Mouse (Mus musculus): ENCODE measurements at regions not wholly inside any gene's neighbourhood (a gene's known extent, or its start where the extent isn't known, plus 50 kb on each side); places are given as distances from the start of the nearest gene placed in this dataset.

DNA sequence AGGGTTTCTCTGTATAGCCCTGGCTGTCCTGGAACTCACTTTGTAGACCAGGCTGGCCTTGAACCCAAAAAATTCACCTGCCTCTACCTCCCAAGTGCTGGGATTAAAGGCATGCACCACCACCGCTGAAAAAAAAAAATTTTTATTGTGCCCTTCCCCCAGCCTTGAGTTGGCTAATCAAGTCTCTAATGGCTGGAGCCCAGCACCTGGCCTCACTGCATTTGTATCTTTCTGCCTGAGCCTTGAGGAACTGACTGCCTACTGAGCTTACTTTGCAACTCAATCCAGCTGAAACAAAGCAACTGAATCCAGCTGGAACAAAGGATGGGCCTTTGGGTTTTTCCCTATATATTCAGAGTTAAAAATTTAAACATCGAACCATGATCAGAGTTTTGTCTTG lies 153.3 kb upstream of the Ccnh start:
- peak; percentile 90 for DNase-seq (ENCODE audit: low read depth, low spot score)

DNA sequence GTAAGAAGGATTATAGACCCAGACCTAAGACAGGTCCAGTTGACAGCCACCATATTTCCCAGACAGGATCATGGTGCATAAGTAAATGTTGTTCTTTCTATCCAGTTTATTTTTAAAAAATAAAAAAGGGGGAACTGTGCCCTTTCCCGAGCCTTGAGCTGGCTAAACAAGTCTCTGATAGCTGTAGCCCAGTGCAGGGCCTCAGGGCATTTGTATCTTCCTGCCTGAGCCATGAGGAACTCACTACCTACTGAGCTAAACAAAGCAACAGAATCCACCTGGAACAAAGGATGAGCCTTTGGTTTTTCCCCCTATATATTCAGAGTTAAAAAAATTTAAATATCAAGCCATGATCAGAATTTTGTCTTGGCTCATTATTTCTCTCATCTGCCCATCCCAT lies 152.4 kb upstream of the Ccnh start:
- peak; percentile 81 for DNase-seq (ENCODE audit: low read depth, low spot score)

DNA sequence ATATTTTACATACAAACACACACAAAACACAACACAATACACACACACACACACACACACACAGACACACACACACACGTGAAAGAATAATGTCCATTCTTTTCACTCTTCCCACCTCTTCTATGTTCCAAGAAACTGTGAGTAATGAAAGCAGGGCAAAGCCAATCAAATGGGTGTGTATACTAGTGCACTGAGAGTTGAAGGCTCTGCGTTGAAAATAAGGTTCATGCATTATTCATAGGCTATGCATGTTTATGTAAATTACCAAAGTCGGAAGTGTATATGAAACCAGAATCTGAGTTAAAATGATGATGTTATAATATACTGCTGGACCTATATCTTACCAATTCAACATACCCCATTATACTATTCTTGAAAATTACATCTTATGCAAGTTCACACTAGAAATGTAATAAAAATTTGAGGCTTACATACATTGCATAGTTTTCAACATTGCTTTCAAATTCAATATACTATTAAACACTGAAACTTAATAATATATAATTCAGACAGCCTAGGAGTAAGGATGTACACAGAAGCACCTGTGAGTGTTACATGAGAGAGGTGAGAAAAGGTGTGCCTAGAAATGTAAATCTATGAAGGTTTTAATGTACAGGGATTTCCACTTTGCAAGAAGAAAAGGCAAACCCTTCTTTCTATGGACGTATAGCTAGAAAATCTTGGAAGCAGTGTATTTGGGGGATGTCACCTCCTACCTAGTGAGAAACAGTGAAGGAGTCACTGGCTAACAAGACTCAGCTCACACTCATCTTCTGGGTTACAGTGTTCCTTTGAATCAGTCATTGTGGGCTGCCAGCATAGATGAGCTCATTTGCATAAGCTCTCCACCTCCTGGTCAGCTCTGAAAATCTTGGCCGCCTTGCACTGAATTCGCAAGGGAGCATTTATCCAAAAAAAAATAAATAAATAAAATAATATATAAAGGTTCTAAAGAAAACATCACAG lies 122.3 kb upstream of the Ccnh start:
- DNase-seq (ENCODE audit: low read depth, low spot score): no peak

DNA sequence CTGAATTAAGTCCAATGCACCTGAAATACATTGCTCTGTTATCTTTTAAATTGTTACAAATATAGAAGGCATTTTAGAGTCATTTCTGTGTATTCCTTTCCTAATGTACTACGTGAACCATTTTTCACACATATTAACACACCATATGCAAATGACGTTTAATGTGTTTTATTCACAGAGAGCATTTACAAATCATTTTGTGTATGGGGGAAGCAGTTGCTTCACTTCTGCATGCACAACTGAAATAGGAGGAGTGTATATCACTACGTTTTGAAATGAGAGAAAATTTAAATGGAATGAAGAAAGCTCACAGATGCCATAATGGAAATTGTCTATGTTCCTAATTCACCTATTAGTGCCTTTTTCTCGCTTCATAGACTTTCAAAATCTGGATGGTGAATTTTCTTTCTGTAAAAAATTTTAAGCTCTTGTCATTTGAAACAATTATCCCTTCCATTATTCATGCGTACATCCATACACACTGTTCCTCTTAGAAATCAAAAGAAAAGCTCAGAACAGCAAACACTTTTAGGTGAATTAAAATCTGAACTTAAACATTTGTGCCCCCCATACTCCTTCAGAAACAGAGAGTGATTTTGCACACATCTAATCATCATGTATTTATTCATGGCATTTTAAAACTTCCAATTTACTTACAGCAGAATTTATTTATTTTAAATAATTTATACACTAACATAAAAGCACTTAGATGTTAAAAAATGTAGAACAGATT lies 121.5 kb upstream of the Ccnh start:
- DNase-seq (ENCODE audit: low read depth, low spot score): no peak

DNA sequence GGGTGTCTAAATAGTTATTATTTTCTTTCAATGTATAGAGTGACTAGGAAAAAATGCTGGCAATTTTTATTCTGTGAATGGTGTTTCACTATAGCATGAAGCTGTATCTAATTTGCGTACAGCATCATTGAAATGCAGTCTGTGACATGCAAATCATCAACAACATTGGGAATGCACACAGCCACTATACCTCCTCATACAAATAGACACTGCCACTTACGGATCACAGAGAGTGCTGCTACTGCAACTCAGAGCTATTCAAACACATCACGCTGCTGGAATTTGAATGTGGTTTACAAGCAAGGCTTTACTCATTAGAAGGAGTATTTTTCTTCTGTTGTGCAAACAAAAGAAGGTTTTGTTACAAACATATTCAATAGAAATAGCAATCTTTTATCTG lies 120.8 kb upstream of the Ccnh start:
- DNase-seq (ENCODE audit: low read depth, low spot score): no peak

DNA sequence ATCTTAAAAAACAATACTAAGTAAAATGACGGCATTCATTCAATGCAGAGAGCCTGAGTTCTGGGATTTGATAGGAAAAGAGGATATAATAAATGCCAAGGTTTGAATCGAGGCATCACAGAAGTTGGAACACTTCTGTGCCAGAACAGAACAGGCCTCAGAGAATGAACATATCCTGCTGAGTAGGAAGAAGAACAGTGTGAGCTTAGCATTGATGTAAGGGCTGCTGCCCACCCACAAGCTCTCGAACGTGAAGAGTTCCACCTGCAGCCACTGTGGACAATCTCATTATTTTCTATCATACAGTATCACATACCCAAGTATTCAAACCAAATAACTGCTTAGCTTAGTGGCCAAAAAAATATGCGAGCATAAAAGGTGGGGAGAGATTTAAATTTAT lies 105.9 kb upstream of the Ccnh start:
- DNase-seq (ENCODE audit: low read depth, low spot score): no peak

DNA sequence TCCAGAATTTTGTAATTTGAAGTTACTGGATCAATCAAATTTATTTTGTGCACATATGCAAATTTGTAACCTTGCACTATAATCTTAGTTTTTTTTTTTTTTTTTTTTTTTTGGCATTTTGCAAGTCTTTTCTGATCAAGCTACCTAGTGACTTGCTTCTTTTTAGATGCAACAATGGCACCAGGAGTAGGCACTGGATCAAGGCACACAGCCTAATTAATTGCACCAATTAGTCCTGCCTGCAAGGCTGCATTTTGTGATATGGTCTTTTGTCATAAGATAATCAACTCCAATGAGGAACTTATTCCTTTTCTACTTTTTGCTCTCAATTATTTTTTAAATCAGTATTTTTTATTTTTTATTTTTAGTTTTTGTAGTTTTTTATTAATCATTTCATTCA lies 105.5 kb upstream of the Ccnh start:
- no peak for DNase-seq (ENCODE audit: low read depth, low spot score)

DNA sequence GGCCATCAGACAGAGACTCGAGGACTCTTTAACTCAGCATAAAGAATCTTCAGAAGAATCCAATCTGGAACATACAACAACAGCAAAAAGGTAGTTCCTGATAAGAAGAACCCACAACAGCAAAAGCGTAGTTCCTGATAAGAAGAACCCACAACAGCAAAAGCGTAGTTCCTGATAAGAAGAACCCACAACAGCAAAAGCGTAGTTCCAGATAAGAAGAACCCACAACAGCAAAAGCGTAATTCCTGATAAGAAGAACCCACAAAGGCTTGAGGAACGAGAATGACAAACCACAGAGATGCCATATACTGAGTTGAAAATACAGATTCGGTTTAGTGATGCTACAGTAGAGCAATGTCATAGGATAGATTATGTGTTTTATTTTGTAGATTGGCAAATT lies 93.0 kb upstream of the Ccnh start:
- DNase-seq (ENCODE audit: low read depth, low spot score): no peak

DNA sequence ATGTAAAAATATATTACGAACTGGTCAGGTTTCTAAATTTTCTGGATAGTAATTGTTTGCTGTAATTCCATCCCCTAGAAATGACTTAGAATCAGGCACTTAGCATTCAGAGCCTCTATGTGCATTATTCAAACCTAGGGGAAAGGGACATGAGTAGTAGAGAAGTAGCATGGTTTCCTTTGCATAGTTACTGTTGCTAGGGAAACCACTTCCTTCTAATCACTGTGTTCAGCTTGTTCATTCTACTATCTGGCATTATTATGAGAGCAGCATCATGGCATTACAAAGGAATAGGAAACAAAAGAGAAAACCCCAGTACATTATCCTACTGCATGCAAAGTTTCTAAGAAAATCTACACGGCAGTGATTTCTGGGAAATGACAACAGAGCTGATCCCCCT lies 65.9 kb upstream of the Ccnh start:
- DNase-seq (ENCODE audit: low read depth, low spot score): peak; percentile 51

DNA sequence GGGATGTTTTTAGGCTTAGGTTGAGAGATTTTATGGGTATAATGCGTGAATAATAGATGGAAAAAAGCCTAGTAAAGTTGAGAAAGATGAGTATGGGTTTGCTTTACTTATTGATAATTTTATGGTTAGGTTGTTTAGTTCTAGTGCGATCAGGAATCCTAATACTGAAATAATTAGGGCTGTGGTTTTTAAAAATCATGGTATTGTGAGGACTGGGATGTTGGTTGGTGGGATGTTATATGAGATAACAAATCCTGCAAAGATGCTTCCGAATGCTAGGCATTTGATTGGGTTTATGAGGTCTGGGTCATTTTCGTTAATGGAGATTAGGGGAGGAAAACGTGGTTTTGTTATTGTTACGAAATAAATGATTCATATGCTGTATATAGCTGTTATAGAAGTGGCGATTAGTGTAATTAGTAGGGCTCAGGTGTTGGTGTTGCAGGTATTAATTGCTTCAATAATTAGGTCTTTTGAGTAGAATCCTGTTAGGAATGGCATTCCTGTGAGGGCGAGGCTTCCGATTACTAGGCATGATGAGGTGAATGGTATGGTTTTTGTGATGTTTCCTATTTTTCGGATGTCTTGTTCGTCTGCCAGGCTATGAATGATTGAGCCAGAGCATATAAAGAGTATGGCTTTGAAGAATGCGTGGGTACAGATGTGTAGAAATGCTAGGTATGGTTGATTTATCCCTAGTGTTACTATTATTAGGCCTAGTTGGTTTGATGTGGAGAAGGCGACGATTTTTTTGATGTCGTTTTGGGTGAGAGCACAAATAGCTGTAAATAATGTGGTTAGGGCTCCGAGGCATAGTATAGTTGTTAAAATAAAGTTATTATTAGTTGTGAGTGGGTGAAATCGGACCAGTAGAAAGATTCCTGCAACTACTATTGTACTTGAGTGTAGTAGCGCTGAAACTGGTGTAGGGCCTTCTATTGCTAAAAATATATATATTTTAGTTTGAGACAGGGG lies 62.3 kb upstream of the Ccnh start:
- DNase-seq (ENCODE audit: low read depth, low spot score): peak; percentile 89

DNA sequence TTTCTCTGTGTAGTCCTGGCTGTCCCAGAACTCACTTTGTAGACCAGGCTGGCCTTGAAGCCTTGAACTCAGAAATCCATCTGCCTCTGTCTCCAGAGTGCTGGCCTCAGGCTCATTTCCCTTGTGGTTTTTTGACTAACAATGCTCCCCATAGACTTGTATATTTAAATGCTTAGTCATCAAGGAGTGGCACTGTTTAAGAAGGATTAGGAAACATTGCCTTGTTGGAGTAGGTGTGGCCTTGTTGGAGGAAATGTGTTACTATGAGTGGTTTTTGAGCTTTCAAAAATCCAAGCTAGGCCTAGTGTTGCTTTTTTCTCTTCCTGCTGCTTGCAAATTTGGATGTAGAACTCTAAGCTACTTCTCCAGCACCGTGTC lies 61.7 kb upstream of the Ccnh start:
- DNase-seq (ENCODE audit: low read depth, low spot score): peak; percentile 90

Data from R1 (cell line).